Mouse (Mus musculus): Measurements from ENCODE around the gene Lgals2.

Lgals2 gene

DNA sequence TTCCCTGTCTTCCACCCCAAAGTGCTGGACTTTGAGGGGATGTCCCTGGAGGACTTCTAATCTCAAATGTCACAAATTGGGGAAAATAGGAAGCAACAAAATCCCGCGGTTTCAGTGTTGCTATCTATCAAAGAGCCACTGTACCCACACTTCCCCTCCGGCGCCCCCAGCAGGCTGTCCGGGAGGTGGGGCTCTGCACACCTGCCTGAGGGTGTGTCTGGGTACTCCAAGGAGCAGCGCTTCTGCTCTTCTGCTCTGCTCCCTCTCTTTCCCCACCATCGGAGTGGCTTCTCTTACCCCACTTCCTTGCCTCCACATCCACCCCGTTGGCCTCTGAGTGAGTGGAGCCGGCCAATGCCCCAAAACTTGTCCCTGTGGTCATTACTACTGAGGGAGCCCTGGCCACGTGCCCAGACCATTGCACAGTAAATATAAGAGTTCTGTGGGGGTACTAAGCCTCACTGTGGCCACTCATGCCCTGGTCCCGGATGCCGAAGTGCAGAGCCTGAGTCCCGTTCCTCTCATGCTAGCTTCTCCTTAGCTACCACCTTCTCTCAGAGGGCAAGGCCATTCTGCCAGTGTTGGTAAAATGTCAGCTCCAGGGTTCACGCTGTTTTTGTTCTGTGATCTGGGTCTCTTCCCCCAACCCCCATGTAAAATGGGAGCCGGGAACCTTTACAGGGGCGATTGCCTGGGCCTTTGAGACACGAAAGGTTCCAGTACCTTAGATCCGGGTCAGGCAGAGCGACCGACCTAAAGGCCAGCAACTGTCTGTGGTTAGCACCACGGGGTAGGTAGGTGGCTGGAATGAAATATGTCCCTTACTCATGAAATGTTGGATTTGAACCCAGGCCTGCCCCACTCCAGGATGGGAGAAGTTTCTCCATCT is 11.5 kb downstream of the Lgals2 start:
- DNase-seq (ENCODE audit: low spot score in 2 of 2), result no peak

DNA sequence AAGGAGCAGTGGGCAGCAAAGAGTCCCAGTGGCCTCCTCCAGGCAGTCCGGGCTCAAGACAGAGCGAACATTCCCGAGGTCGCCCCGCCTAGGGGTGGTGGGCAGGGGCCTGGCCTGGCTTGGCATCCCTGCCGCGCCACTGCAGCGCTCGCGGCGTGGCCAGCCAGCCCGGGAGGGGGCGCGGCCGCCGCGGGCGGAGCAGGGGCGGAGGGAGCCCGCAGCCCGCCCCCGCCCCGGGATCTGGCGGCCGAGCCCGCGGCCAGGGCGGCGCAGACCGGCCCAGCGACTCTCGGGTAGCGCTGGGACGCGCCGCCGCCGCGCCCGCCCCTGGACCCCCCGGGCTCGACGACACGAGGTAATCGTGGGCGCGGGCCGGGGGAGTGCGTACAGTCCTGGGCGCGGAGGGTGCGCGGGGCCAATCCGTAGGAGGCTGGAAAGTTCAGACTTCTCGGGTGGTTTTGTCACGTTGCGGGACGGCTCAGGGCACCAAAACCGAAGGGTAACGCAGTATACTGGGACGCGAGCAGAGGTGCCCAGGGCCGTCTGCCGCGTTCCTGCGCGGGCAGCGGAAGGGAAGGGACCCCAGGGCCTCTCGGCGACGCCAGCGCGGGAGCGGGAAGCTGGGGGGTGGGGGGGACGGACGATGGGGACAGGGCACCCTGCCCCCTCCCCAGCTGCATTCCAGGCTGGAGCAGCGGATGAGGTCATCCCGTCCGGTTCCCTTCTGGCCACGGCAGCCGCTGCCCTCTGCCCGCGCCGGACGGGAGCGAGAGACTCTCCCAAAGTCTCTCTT is 12.8 kb downstream of the Lgals2 start, which contains the start of gene Cdc42ep1:
Gene Cdc42ep1 (plus strand): TSS at position 254 of the 793 bp plus-strand sequence.
- no peak for DNase-seq (ENCODE audit: low spot score in 2 of 2)

DNA sequence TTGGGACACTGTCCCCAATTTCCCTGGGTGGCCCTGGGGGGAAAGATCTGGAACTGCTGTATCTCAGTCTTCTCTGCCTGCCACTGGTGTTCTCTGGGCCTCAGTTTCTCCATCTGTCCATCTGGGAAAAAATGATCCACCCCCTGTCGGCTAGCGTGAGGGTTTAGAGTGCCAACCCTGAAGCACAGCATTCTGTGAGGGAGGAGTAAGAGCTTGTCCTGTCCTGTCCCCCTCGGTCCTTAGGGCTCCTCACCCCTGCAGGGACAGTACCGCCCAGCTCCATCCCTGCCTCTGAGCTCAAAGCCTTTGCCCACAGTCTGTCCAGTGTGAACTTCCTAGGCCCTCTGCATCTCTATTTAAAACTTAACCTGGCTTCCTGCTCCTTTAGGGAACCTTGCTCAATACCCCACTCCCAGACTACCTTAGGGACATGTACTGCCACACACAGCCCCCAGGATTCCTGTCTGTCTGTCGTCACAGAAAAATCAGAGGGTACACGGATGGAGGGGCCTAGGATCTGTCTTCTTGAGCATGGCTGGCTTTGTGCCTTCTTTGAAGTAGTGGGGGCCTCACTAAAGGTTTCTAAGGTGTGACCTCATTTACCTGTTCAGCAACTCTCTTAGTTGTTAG is 14.1 kb downstream of the Lgals2 start:
- no peak for DNase-seq (ENCODE audit: low spot score in 2 of 2)

DNA sequence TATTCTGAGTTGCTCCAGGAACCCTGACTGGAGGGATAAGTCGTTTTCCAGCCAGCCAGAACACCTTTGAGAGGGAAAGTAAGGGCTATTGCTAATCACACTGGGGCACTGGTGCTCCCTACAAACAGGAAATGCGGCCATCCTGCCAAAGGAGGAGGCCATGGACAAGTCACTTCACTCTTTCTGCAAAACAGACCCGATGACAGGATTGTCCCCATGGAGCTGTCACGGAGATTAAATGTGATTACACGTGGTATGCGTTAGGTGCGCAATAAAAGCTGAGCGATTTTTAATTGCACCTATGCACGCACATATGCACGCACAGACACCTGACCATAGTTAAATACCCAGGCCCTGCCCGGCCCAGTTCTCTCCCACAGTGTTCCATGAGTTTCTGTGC is 14.6 kb downstream of the Lgals2 start:
- DNase-seq (ENCODE audit: low spot score in 2 of 2), result no peak

DNA sequence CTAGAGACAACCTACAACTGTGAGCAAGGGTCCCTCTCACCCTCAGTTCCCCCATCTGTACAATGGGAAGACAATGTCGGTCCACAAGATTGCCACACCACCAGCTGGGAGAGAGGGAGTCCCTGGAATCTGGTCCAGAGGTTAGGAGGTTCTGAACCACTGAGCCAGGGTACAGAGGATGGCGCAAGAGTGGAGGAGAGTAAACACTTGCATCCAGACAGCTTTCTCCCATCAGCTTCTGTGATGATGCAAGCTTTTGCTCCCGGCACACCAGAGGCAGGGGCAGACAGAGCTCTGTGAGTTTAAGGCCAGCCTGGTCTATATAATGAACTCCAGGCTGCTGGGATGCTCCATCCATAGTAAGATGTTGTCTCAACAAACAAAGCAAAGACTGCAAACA is 15.1 kb downstream of the Lgals2 start:
- no peak for DNase-seq (ENCODE audit: low spot score in 2 of 2)

DNA sequence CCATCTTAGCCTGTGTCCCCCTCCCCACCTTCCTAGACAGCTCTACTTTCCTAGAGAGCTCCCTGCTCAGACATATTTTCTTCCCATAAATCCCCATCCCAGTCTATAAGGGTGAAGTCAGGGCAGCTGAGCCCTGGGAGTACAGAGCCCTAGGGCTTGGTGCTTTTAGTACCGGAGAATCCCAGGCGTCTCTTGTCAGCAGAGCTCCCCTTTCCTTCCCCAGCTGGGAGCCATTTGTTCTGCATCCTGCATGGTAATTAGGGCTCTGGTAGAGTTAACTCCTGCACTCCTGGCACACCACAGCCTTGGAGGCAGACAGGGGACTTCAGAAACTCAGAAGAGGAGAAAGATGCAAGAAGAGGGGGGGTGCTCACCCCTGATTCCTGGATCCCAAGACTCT is 15.6 kb downstream of the Lgals2 start:
- DNase-seq (ENCODE audit: low spot score in 2 of 2), result no peak

DNA sequence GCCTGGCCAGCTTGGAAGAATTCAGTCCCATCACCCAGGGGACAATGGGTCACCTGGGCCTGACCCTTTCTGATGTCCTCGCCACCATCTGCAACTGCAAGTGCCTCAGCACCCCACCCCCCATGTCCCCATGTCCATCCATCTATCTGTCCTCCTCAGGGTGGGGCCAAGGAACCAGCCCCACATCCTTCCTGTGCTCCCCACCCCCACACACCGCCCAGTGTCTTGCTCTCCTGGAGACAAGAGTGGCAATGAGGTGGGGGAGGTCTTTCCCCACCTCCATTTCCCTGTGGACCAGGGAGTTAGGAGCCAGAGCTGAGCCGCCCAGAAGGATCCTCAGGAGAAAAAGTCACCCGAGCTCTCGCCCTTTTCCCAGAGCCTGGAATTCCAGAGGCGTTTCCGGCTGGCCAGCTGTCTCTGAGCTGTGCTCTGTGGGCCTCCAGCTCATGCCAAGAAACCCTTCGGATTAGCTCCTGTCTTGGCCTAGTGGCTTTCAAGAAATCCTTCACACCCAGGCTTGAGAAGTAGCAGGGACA is 19.2 kb downstream of the Lgals2 start:
- no peak for DNase-seq (ENCODE audit: low spot score in 2 of 2)

DNA sequence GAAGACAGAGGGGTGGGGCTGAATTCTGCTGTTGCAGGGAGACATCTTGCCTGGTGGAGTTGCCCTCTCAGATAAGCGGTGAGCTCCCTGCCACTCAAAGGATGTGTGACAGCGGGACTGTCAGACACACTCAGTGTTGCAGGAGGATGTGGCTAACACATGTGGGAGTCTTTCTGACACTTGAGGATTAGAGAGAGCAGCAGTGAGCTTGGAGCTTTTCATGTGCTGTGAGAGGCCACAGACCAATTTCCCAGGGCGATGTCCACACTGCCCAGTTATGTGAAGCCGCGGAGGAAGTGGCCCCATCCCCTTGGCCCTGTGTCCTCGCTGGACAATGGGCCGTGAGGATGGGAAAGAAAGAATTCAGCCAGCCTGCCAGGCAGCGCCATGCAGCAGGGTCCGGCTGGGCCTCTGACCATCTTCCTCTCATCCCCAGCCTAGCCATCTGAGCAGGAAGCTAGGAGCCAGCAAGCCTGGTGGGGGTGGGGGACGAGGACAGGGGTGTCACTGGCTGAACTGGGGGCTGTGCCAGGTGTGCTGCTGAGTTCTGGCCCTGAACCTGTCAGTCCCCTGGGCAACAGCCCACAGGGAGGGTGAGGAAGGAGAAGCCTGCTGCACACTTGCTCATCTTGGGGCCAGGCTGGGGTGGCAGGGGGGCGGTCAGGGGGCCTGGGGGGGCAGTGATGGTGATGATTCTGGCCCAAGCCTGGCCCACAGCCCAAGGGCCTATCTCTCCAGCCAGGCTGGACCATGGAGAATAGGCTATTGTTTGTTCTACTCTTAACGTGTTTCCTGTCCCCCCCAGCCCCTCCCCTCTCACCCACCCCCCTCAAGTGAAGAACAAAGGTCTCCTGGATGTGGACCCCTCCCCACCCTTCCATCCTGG is 19.9 kb downstream of the Lgals2 start:
- DNase-seq (ENCODE audit: low spot score in 2 of 2), result no peak

DNA sequence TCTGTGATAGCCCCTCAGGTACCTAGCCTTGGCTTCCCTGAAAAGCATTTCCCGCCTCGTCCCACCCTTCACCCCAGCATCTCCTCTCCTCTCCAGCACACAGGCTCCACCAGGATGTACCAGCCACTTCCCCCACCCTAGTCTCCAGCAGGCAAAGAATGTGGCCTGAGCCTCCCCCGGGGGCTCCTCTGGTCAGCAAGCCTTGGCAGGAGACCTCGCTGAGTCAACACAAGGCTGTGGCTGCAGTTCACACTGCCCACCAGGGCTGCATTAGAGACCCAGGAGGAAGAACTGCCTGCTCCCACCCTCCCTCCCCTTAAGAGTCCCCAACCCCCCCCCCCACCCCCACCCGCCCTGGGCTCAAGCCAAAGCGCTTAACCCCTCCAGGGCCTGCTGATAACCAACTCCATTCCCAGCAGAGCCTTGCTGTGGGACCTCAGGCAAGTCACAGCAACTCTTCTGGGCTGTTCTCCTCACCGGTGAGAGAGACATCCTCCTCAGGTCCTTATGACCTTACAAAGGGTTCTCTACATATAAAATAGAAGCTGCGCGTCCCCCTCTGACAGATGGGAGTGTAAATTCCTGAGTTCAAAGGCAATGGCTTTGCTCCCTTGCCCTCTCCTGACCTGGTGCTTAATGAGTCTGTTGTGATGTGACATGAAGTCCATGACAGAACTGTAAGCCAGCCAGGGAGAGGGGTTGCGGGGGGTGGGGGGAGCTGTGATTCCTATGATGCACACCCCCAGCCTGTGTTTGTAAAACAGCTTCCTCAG is 20.9 kb downstream of the Lgals2 start:
- DNase-seq (ENCODE audit: low spot score in 2 of 2), result no peak

DNA sequence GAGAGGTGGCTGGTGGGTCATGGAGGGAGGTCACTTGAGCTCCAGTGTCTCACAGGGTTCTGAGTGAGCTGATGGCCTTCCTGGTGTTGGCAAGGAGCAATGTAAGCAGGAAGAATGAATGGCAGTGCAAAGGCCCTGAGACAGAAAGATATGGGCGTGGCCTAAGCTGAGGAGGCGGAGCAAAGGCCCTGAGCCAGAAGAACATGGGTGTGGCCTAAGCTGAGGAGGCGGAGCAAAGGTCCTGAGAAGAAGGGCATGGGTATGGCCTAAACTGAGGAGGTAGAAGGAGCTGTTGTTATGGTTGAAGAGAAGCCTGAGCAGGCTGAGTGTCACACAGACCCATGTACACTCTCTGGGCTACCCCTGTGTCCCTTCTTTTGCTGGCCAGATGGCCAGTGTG is 21.7 kb downstream of the Lgals2 start:
- no peak for DNase-seq (ENCODE audit: low spot score in 2 of 2)

DNA sequence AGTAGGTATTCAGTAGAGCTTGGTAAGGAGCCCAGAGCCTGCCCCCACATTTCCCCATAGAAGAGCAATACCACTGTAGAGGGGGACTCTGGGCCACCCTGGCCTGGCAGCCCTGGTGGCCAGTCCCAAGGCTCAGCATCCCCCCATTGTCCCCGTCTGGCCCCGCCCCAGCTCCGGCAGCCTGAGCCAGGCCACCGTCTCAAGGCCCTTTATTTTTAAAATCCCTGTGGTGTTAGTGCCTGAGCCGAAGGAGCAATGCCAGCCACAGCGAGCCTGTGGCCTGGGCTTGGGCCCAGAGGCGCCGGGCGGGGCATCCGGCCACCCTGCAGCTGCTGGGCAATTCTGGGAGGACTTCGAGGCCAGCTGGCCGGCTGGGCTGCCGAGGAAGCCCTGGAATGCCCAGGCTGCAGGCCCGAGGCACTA is 22.6 kb downstream of the Lgals2 start:
- peak; percentile 72 to 78 for DNase-seq (ENCODE audit: low spot score in 2 of 2)

DNA sequence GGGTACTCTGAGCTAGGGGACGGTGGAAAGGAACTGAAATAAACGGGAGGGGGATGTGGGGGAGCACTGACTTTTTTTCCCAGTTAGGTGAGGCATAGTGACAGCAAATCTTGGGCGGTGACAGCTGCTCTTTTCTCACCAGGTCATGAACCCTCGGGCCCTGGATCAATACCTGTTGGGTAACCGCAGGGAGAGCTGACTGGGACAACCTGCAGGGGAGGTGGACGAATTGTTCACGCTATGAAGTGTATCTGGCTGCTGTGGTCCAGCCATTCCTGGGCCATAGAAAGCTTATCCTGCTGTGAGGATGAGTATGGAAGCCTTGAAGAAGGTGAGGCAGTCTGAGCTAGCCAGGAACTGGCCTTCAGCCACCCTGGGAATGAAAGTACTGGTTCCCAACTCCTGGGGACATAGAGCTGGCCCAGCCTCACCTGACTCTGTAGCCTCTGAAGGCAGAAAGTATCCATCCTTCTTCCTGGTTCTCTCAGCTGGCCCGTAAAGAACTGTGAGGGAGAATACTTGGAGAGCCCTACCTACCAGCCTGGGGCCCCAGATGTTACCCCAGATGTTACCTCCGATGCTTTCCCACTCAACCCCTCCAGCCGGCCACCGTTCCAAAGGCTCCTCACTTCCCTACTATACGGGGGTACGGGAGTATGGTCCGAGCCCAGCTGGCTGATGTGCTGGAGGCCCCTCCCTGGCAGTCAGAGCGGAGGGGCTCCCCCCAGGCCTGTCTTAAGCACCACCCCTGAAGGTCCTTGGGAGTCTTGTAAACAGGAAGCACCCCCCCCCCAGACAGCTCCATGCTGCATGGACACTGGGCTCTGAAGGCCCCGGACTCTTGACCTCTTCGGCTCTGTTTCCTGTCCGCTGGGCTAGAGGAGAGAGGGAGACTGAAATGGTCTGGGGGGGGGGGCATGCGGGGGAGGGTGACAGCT is 23.3 kb downstream of the Lgals2 start:
- no peak for DNase-seq (ENCODE audit: low spot score in 2 of 2)

DNA sequence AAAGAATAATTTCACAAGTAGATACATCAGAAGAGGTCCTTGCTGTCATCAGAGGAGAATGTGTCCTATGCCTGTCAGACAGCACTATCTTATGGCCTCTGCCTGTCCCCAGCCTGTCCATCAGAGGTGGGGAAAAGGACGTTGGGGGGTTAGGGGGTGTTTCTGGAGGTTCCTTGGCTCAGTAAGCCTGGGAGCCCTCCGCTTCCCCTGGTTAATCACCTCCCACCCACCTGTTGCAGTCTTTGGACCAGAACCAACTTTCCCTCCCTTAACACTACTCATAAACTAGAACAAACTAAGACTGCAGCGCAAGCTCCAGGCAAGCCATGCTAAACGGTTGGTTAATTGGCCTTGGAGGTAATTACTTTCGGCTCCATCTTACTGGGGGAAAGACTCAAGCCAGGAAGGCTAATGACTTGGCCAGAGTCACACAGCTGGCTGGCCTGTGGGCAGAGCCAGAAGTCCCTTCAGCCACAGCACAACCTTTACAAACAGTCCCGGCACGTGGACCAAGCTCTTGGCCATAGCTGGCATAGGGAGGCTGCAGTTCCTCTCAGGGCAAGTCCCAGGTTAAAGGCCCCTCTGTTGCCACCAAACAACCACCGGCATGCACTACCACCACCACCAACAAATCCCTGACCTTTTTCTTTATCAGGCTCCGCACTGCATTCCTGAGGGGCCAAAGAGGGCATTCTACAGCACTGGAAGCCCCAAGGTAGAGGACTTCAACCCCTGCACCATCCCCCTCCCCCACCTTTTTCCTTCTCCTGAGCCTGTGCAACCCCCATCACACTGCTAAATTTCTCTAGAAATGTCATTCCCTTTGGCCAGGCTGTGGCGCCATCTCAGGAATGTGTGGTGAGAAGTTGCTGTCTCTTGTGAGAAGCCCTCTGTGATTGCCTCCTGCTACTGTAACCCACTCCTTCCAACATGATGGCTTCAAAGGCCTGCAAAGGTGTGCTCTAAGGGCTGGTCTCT is 24.3 kb downstream of the Lgals2 start:
- DNase-seq (ENCODE audit: low spot score in 2 of 2), result no peak

DNA sequence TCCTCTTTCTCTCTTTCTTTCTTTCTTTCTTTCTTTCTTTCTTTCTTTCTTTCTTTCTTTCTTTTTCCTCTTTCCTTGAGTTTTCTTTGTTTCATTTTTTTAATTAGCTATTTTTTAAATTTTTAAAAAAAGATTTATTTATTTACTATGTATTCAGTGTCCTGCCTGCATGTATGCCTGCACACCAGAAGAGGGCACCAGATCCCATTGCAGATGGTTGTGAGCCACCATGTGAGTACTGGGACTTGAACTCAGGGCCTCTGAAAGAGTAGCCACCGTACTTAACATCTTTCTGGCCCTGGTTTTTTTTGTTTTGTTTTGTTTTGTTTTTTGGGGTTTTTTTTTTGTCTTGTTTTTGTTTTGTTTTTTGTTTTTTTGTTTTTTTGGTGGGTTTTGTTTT is 25.7 kb downstream of the Lgals2 start:
- DNase-seq (ENCODE audit: low spot score in 2 of 2), result no peak

DNA sequence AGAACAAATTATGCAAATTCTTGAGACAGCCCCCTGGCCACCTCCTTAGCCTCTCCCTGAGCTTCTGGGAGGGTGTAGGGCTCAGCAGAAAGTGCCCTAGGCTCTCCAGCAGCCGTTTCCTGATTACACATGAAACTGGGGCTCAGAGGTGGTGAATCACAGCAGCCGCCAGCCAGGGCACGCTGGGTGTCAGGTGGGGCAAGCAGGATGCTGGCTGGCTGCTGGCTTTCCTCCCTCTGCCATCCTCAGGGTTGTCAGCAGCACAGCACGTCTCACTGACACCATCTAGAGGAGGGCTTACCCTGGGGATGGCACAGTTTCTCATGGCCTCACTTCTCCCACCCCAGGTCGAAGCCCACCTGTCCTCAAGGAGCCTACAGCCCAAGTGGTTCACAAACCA is 27.0 kb downstream of the Lgals2 start:
- no peak for DNase-seq (ENCODE audit: low spot score in 2 of 2)

DNA sequence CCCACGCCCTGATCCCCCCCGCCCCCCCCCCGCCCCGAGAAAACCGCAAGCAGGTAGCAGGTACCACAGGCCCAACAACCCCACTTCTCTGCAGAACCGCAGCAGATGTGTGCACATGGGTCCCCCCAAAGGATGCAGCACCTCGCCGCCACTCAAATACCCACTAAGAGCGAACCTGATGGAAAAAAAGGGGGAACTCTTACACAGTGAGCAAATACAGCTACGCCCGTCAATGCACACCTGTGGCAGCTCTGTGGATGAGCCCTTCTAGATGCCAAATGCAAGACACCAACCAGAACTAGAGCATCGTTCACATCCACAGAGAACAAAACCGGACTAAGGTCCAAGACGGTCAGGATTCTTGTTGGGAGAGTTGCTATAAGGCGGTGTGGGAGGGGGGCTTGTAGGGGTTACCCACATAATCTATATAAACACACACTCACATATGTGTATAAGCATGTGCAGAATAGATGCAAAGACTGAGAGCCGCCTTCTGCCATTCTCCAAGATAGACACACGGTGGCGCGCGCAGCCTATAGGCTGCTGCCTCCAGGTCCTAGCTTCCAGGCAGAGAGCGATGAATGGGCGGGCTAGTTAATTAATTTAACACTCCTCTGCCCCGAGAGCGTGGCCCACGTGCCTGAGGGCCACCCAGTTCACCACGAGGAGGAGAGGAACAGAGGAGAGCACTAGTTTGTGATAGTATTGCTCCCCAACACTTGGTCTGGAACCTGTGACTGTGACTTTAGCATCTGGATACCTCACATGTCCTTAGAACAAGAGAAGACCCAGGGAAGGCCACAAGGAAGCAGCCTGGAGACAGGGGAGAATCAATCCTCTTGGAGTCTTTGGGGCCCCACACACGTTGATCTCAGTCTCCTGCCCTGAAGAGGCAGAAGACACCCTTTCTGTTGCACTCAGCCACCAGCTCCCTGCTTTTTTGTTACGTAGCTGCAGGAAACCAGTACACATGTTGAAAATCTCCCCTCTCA is 28.8 kb downstream of the Lgals2 start:
- DNase-seq (ENCODE audit: low spot score in 2 of 2), result peak in 1 of 2 experiments; percentile 66

DNA sequence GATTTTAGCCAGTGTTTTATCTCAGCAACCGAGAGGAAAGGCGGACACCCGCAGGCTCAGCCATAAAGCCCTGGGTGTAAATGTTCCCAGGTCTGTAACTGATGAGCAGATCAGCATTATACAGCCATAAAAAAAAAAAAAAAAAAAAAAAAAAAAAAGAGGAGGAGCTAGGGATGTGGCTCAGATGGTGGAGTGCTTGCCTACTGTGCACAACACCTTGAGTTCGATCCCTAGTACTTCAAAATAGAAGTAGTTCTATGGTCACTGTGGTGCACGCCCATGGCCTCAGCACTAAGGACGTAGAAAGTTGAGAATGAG is 39.3 kb downstream of the Lgals2 start:
- no peak for DNase-seq (ENCODE audit: low spot score in 2 of 2)
